ENCODE assay signal across 8 mouse cellular contexts in the genomic region with DNA sequence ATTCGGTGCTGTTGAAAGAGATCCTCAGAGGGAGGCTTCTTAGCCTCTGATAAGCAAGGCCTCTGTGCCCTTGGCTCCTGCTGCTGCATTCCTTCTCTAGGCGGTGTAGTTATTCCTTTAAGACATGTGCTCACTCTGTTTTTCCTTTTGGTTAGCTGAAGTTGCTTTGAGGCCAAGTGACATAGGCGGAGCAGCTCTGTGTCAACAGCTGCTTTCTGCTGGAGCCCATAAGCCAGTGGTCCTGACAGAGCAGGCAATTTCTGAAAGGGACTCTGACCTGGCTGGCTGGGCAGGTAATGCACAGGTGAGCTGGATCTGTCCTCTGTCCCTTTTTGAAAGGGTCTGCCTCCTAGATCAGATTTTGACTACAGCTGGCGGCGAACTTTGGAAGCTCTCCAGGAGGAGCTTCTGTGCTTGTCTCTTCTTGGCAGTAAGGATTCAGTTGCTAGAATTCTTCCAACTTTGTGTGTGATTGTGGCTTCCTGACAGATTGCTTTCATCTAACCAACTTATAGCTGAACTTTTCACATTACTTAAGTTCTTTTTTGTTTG. TPM values are rescaled to one million over a fixed set of nuclear protein-coding genes. Genes with fewer than 3 reads are reported as not detected.
A peak's percentile ranks its signal among the peaks of the same experiment; 100 is the strongest.
DNase-seq lines count a peak whose midpoint lies in the region; ATAC-seq and TF ChIP-seq lines count a peak whose summit lies in the region.

No protein-coding gene starts in this region.

- H3K9ac ChIP-seq in liver, adult 2 months (ENCODE audit: low read depth, low read length): no peak overlapping the region

- H3K4me3 ChIP-seq in liver, adult 2 months (ENCODE audit: insufficient read depth, low read depth, low read length): no peak overlapping the region
- no peak overlapping the region for H3K4me3 ChIP-seq in thymus, adult 2 months (ENCODE audit: control insufficient read depth, insufficient read depth, low read length)

- H3K36me3 ChIP-seq in liver, adult 2 months (ENCODE audit: control insufficient read depth, insufficient read depth, low read length): peaks cover 19% of the 10 kb centered on the region; the same call in 1 of the 2 replicates
- H3K36me3 ChIP-seq in thymus, adult 2 months (ENCODE audit: control insufficient read depth, insufficient read depth, low read length): peaks cover 16% of the 10 kb centered on the region

- TF ChIP-seq POLR2A in liver, adult 2 months (IDR thresholded peaks at IDR 0.05; ENCODE audit: extremely low read depth, insufficient read depth, low read length): no peak
- no peak for TF ChIP-seq POLR2A in thymus, adult 2 months (IDR thresholded peaks at IDR 0.05; ENCODE audit: control insufficient read depth, extremely low read depth, insufficient read depth, low read length, poor library complexity)

- no peak for DNase-seq in liver, adult 2 months (ENCODE audit: extremely low read depth, low read depth, low spot score)
- DNase-seq in liver: no peak
- peak; percentile 49 for DNase-seq in heart, postnatal 25 days (ENCODE audit: low spot score)
- DNase-seq in left cerebral cortex, postnatal 14 days (ENCODE audit: low spot score in 2 of 2): peak; percentile 60 to 67
- peak; percentile 77 to 81 for DNase-seq in right cerebral cortex, postnatal 10 days (ENCODE audit: low spot score in 2 of 2)
- DNase-seq in thymus, adult 2 months: no peak
- no peak for DNase-seq in embryo, embryonic 10.5 days (ENCODE audit: low spot score)

- H3K79me2 ChIP-seq in liver, adult 2 months (ENCODE audit: control insufficient read depth, insufficient read depth, low read length): peaks cover 25% of the 10 kb centered on the region; the same call in 1 of the 2 replicates

- 0 out of 2 replicates have a peak, but pooled peaks have one; percentile 24 for ATAC-seq in erythroblast, adult 5-6 weeks (replicated peaks; ENCODE audit: low FRiP score, poor library complexity, severe bottlenecking)

- no peak for TF ChIP-seq CTCF in liver, adult 2 months (IDR thresholded peaks at IDR 0.05; ENCODE audit: low read depth, low read length)
- TF ChIP-seq CTCF in thymus, adult 2 months (IDR thresholded peaks at IDR 0.05; ENCODE audit: borderline replicate concordance, control insufficient read depth, extremely low read depth, insufficient read depth, low read length, poor library complexity): no peak

- intact Hi-C loops in heart, postnatal 25 days (cut with DNase I): no loop called here
- intact Hi-C loops in left cerebral cortex, postnatal 14 days (cut with DNase I): loop anchor here (5.0 kb wide), 1 partner anchor 35 kb away; a partner anchor contains a TSS

- peak overlapping the region; percentile 34; the same call in 1 of the 2 replicates for H3K27ac ChIP-seq in liver, adult 2 months (replicated peaks; ENCODE audit: insufficient read depth, low read depth, low read length)
- H3K27ac ChIP-seq in thymus, adult 2 months (ENCODE audit: control insufficient read depth, insufficient read depth, low read length): no peak overlapping the region

- no peaks in the 10 kb centered on the region for H3K27me3 ChIP-seq in liver, adult 2 months (ENCODE audit: control insufficient read depth, insufficient read depth, low read length)
- H3K27me3 ChIP-seq in thymus, adult 2 months (ENCODE audit: control insufficient read depth, insufficient read depth, low read length): no peaks in the 10 kb centered on the region

- peaks cover 43% of the 10 kb centered on the region for H3K4me1 ChIP-seq in liver, adult 2 months (ENCODE audit: control insufficient read depth, insufficient read depth, low read length)
- H3K4me1 ChIP-seq in thymus, adult 2 months (replicated peaks; ENCODE audit: control insufficient read depth, insufficient read depth, low read length): peaks cover 11% of the 10 kb centered on the region; the same call in 1 of the 2 replicates

- 41% methylated on average over 5 of the region's 5 CpGs for WGBS in liver, adult 2 months
- WGBS in thymus, adult 2 months: 48% methylated on average over 5 of the region's 5 CpGs

RNA-seq across cellular contexts. Expression of a gene that starts 37.2 kb away (rescaled TPM):
- 20.1 and 27.5 TPM in 2 replicates for total RNA-seq in liver, adult 2 months (2014; rRNA removed)
- 21.8 and 22.3 TPM in 2 replicates for polyA plus RNA-seq in liver, adult 2 months (2012; rRNA removed)
- 16.3 and 16.7 TPM in 2 replicates for total RNA-seq in erythroblast, adult 5-6 weeks (2015; ENCODE audit: low replicate concordance)
- 32.7 and 36.2 TPM in 2 replicates for total RNA-seq in erythroblast, adult 5-6 weeks (2017; ENCODE audit: low replicate concordance)
- 10 to 100 TPM; 62.5 to 69.1 TPM for total RNA-seq in heart, postnatal 25 days (2021)
- total RNA-seq in left cerebral cortex, postnatal 14 days (2021): 10 to 100 TPM; 27.0 to 29.5 TPM
- 81.3 and 81.8 TPM in 2 replicates for polyA plus RNA-seq in thymus, adult 2 months (2012; rRNA removed)

Comparison
In these comparisons a context has a peak if more than half of its experiments do, and no peak if none do; other contexts are left out.
1. DNase-seq: peak in heart, postnatal 25 days (single experiment), left cerebral cortex, postnatal 14 days (2 of 2) and right cerebral cortex, postnatal 10 days (2 of 2); none in liver, adult 2 months (single experiment), liver (single experiment), thymus, adult 2 months (single experiment) and embryo, embryonic 10.5 days (single experiment).